Mouse (Mus musculus): ENCODE measurements at regions not wholly inside any gene's neighbourhood (a gene's known extent, or its start where the extent isn't known, plus 50 kb on each side); places are given as distances from the start of the nearest gene placed in this dataset.

GRCm38 (mm10) chr15:51725457-51725856, 2159.2 kb upstream of the Gm7489 start:
- DNase-seq (ENCODE audit: low spot score) = no peak

DNA sequence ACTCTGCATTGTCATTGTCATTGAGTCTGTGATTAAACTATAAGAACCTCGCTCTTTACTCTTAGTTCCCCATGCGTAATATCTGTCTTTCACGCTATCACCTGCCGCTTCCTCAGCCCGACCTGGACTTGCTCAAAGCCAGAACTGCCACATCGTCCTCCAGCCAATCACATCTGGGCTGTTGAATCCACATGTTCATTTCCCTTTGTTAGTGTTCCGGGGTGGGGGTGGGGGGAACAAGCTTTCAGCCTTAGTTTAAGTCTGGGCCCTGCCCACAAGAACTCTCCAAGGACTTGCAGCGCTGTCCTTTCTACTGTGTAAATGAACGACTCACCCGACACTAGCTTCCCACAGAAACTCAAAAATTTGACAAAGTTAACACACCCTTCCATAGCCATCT, 2154.6 kb upstream of the Gm7489 start:
- no peak for DNase-seq (ENCODE audit: low spot score)

GRCm38 (mm10) chr15:51730805-51731412, 2153.8 kb upstream of the Gm7489 start:
- peak; percentile 3 for DNase-seq (ENCODE audit: low spot score)

DNA sequence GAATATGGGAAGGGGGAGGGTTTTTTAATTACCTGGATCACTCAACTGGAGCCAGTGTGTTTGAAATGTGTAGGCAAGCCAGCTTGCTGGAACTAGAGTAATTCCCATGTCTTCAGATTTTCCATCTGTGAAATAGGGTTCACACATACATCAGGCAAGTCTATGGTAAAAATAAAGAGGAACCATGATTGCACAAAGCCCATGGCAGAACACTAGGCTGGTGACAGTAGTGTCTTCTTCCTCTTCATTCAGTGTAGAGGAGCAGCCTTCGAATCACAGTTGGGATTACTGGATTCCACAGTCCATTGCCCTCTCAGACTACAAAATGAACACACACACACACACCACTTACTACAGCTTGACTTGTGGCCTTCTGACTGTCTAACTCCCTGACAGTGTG, 2150.5 kb upstream of the Gm7489 start:
- DNase-seq (ENCODE audit: low spot score) = no peak

Measured in T-cell, adult 2 months (primary cell).